Mouse (Mus musculus) R1 (cell line): ENCODE results near the gene Mms19.

Experiments
- DNase-seq: peaks from one replicate; pipeline ENCODE4 v3.0.0-alpha.2; 2018; ENCODE audit warnings: low read depth, low spot score

The Mms19 gene

GRCm38 (mm10) chr19:41998770-41999548 is 18.0 kb upstream of the Mms19 start:
- no peak for DNase-seq

- DNase-seq = no peak
Measured at GRCm38 (mm10) chr19:41997090-41997489, 16.1 kb upstream of the Mms19 start.

GRCm38 (mm10) chr19:41995483-41995882 is 14.5 kb upstream of the Mms19 start:
- DNase-seq = peak; percentile 52

- no peak for DNase-seq
Measured at GRCm38 (mm10) chr19:41994023-41994422, 13.1 kb upstream of the Mms19 start.

- DNase-seq = no peak
Measured at GRCm38 (mm10) chr19:41993484-41993883, 12.5 kb upstream of the Mms19 start.

- DNase-seq = no peak
Measured at GRCm38 (mm10) chr19:41992971-41993370, 12.0 kb upstream of the Mms19 start.

- no peak for DNase-seq
Measured at GRCm38 (mm10) chr19:41991926-41992477, 11.0 kb upstream of the Mms19 start.

- DNase-seq = no peak
Measured at GRCm38 (mm10) chr19:41989810-41990209, 8.9 kb upstream of the Mms19 start.

- no peak for DNase-seq
Measured at GRCm38 (mm10) chr19:41987206-41987605, 6.2 kb upstream of the Mms19 start.

- DNase-seq = no peak
Measured at GRCm38 (mm10) chr19:41985994-41986393, 5.0 kb upstream of the Mms19 start.

- DNase-seq = peak; percentile 40
Measured at GRCm38 (mm10) chr19:41982791-41983150, 1.8 kb upstream of the Mms19 start.

GRCm38 (mm10) chr19:41981931-41982790 is 1.2 kb upstream of the Mms19 start:
- DNase-seq = peak; percentile 42

GRCm38 (mm10) chr19:41981595-41981927 is 604 bp upstream of the Mms19 start, which contains the start of gene Ubtd1:
Gene Ubtd1 (plus strand): TSS chr19:41981763.
- no peak for DNase-seq

GRCm38 (mm10) chr19:41980422-41980818 is 537 bp downstream of the Mms19 start:
- DNase-seq = peak; percentile 88

GRCm38 (mm10) chr19:41973891-41974794 is 6.8 kb downstream of the Mms19 start:
- DNase-seq = peak; percentile 53

GRCm38 (mm10) chr19:41969618-41970017 is 11.3 kb downstream of the Mms19 start:
- no peak for DNase-seq

GRCm38 (mm10) chr19:41953574-41953973 is 27.4 kb downstream of the Mms19 start:
- DNase-seq = no peak

GRCm38 (mm10) chr19:41952287-41952686 is 28.7 kb downstream of the Mms19 start:
- peak; percentile 40 for DNase-seq

- DNase-seq = no peak
Measured at GRCm38 (mm10) chr19:41943841-41944240, 37.1 kb downstream of the Mms19 start.

GRCm38 (mm10) chr19:41938539-41938938 is 42.4 kb downstream of the Mms19 start:
- no peak for DNase-seq

- no peak for DNase-seq
Measured at GRCm38 (mm10) chr19:41935921-41936320, 45.0 kb downstream of the Mms19 start.
